Mouse (Mus musculus) yolk sac, embryonic 10.5 days (tissue): ENCODE measurements around the gene Lrit2.

Source experiments
- DNase-seq: peaks from one replicate; pipeline ENCODE4 v3.0.0-alpha.2; 2017; ENCODE audit warnings: low spot score

Gene Lrit2

GRCm38 (mm10) chr14:37111371-37111770 is 43.6 kb downstream of the Lrit2 start:
- no peak for DNase-seq

- DNase-seq: no peak
These were observed 45.2 kb downstream of the Lrit2 start for GRCm38 (mm10) chr14:37112931-37113330.

GRCm38 (mm10) chr14:37113922-37114321 is 46.2 kb downstream of the Lrit2 start, which contains the start of gene 2610528A11Rik:
Gene 2610528A11Rik (minus strand): TSS chr14:37114022.
- DNase-seq: no peak

- no peak for DNase-seq
These were observed 51.5 kb downstream of the Lrit2 start for GRCm38 (mm10) chr14:37119233-37119632.
